Mouse (Mus musculus): ENCODE data around the gene Tmem14a. TPM values are rescaled to one million over a fixed set of nuclear protein-coding genes. Genes with fewer than 3 reads are reported as not detected.

Tmem14a gene
- polyA plus RNA-seq, 1 experiment, result 1.7 TPM

GRCm38 (mm10) chr1:21231744-21232464 is 13.5 kb downstream of the Tmem14a start:
- WGBS, result 64% methylated on average over 5 of the region's 5 CpGs
- no peaks in the 10 kb centered on the region for H3K4me1 ChIP-seq (ENCODE audit: control insufficient read depth, insufficient read depth, low read length)
- H3K27ac ChIP-seq (ENCODE audit: control insufficient read depth, insufficient read depth, low read depth, low read length, poor library complexity), result no peak overlapping the region
- no peak overlapping the region for H3K4me3 ChIP-seq (replicated peaks; ENCODE audit: control insufficient read depth, low read depth, low read length)
- TF ChIP-seq POLR2A (IDR thresholded peaks at IDR 0.05; ENCODE audit: borderline replicate concordance, control insufficient read depth, low read depth, low read length) (no peak), CTCF (IDR thresholded peaks at IDR 0.05; ENCODE audit: control insufficient read depth, insufficient read depth, low read length) (no peak)

- Histone ChIP-seq H3K27ac (ENCODE audit: control insufficient read depth, insufficient read depth, low read depth, low read length, poor library complexity) (no peak overlapping the region), H3K4me1 (ENCODE audit: control insufficient read depth, insufficient read depth, low read length) (no peaks in the 10 kb centered on the region), H3K4me3 (replicated peaks; ENCODE audit: control insufficient read depth, low read depth, low read length) (no peak overlapping the region)
- TF ChIP-seq CTCF (IDR thresholded peaks at IDR 0.05; ENCODE audit: control insufficient read depth, insufficient read depth, low read length) (no peak), POLR2A (IDR thresholded peaks at IDR 0.05; ENCODE audit: borderline replicate concordance, control insufficient read depth, low read depth, low read length) (no peak)
- WGBS, result 62% methylated on average over 1 of the region's 1 CpGs
Measured at GRCm38 (mm10) chr1:21232516-21232915, 14.1 kb downstream of the Tmem14a start.

- Histone ChIP-seq H3K27ac (ENCODE audit: control insufficient read depth, insufficient read depth, low read depth, low read length, poor library complexity) (no peak overlapping the region), H3K4me1 (ENCODE audit: control insufficient read depth, insufficient read depth, low read length) (no peaks in the 10 kb centered on the region), H3K4me3 (replicated peaks; ENCODE audit: control insufficient read depth, low read depth, low read length) (no peak overlapping the region)
- TF ChIP-seq POLR2A (IDR thresholded peaks at IDR 0.05; ENCODE audit: borderline replicate concordance, control insufficient read depth, low read depth, low read length) (no peak), CTCF (IDR thresholded peaks at IDR 0.05; ENCODE audit: control insufficient read depth, insufficient read depth, low read length) (no peak)
- 87% methylated on average over 6 of the region's 6 CpGs for WGBS
Measured at GRCm38 (mm10) chr1:21235359-21235758, 17.0 kb downstream of the Tmem14a start.

GRCm38 (mm10) chr1:21239911-21240898 is 21.8 kb downstream of the Tmem14a start, which contains the start of gene Gsta3:
Gene Gsta3, plus strand, starts transcription at chr1:21240589.
- no peak within 1 kb of the TSS for H3K27ac ChIP-seq (ENCODE audit: control insufficient read depth, insufficient read depth, low read depth, low read length, poor library complexity)
- H3K4me3 ChIP-seq (replicated peaks; ENCODE audit: control insufficient read depth, low read depth, low read length), result no peak within 1 kb of the TSS
- 45% methylated on average over 8 of the region's 8 CpGs for WGBS

GRCm38 (mm10) chr1:21241096-21241495 is 22.7 kb downstream of the Tmem14a start:
- TF ChIP-seq CTCF (IDR thresholded peaks at IDR 0.05; ENCODE audit: control insufficient read depth, insufficient read depth, low read length), result no peak
- no peak for TF ChIP-seq POLR2A (IDR thresholded peaks at IDR 0.05; ENCODE audit: borderline replicate concordance, control insufficient read depth, low read depth, low read length)
- 78% methylated on average over 1 of the region's 1 CpGs for WGBS
- Histone ChIP-seq H3K27ac (ENCODE audit: control insufficient read depth, insufficient read depth, low read depth, low read length, poor library complexity) (no peak overlapping the region), H3K4me3 (replicated peaks; ENCODE audit: control insufficient read depth, low read depth, low read length) (no peak overlapping the region), H3K4me1 (ENCODE audit: control insufficient read depth, insufficient read depth, low read length) (no peaks in the 10 kb centered on the region)

More at GRCm38 (mm10) chr1:21239911-21240898, 21.8 kb downstream of the Tmem14a start, which contains the start of gene Gsta3:
- H3K4me1 ChIP-seq (ENCODE audit: control insufficient read depth, insufficient read depth, low read length), result no peaks in the 10 kb centered on the region
- TF ChIP-seq CTCF (IDR thresholded peaks at IDR 0.05; ENCODE audit: control insufficient read depth, insufficient read depth, low read length), result no peak
- TF ChIP-seq POLR2A (IDR thresholded peaks at IDR 0.05; ENCODE audit: borderline replicate concordance, control insufficient read depth, low read depth, low read length), result no peak

GRCm38 (mm10) chr1:21244290-21244960 is 26.1 kb downstream of the Tmem14a start:
- TF ChIP-seq POLR2A (IDR thresholded peaks at IDR 0.05; ENCODE audit: borderline replicate concordance, control insufficient read depth, low read depth, low read length), result no peak
- no peak for TF ChIP-seq CTCF (IDR thresholded peaks at IDR 0.05; ENCODE audit: control insufficient read depth, insufficient read depth, low read length)
- WGBS, result 52% methylated on average over 4 of the region's 4 CpGs
- Histone ChIP-seq H3K4me1 (ENCODE audit: control insufficient read depth, insufficient read depth, low read length) (no peaks in the 10 kb centered on the region), H3K4me3 (replicated peaks; ENCODE audit: control insufficient read depth, low read depth, low read length) (no peak overlapping the region), H3K27ac (ENCODE audit: control insufficient read depth, insufficient read depth, low read depth, low read length, poor library complexity) (no peak overlapping the region)

GRCm38 (mm10) chr1:21246136-21246535 is 27.8 kb downstream of the Tmem14a start:
- 77% methylated on average over 3 of the region's 3 CpGs for WGBS
- no peak overlapping the region for H3K4me3 ChIP-seq (replicated peaks; ENCODE audit: control insufficient read depth, low read depth, low read length)
- TF ChIP-seq CTCF (IDR thresholded peaks at IDR 0.05; ENCODE audit: control insufficient read depth, insufficient read depth, low read length), result no peak
- no peak for TF ChIP-seq POLR2A (IDR thresholded peaks at IDR 0.05; ENCODE audit: borderline replicate concordance, control insufficient read depth, low read depth, low read length)
- H3K4me1 ChIP-seq (ENCODE audit: control insufficient read depth, insufficient read depth, low read length), result no peaks in the 10 kb centered on the region
- no peak overlapping the region for H3K27ac ChIP-seq (ENCODE audit: control insufficient read depth, insufficient read depth, low read depth, low read length, poor library complexity)

All from bone marrow, adult 2 months (tissue).